Mouse (Mus musculus) megakaryocyte, embryonic 14.5 days (primary cell): ENCODE results near the gene Spryd3.

Source experiments
- FLI1 ChIP-seq: IDR thresholded peaks from 2 replicates; pipeline ENCODE4 v1.6.1; 2012; ENCODE audit warnings: low read length, inconsistent platforms, mixed read lengths
- GATA1 ChIP-seq: IDR thresholded peaks from 3 replicates; pipeline ENCODE4 v1.6.1; 2012; ENCODE audit warnings: mixed read lengths, low read length, inconsistent platforms, borderline replicate concordance

DNA sequence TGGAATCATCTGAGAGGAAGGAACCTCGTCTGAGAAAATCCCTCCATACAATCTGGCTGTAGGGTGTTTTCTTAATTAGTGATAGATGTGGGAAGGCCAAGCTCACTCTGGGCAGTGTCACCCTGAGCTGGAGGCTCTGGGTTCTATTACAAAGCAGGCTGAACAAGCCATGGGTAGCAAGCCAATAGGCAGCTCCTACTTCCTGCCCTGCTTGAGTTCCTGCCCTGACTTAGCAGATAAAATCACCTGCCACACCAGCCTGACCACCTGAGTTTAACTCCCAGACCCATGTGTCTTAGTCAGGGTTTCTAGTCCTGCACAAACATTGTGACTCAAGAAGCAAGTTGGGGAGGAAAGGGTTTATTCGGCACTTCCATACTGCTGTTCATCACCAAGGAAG, 33.0 kb upstream of the Spryd3 start:
- TF ChIP-seq GATA1 (no peak), FLI1 (no peak)
